Mouse (Mus musculus): Measurements from ENCODE around the gene Abca4.

DNA sequence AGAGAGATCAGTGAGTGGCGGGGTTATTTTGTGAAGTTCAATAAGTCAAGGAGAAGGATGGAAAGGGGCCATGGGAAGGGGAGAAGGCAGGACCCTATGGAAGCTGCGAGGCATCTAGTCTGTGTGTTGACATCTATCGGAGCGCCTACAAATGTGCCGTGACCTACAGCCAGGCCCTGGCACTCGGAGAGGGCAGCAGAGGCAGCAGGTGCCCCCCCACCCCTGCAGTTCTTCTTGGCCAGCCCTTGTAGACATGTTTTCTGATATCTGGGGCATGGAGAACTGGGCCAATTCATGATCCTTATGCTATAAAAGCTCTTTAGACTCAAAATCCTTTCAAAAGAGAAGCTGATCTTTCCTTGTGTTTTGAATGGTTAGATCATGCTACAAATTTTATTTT is 163.5 kb downstream of the Abca4 start:
- TF ChIP-seq TCF12 (IDR thresholded peaks at IDR 0.05; ENCODE audit: insufficient read depth, poor library complexity, severe bottlenecking), result no peak
- no peak for TF ChIP-seq POLR2A (IDR thresholded peaks at IDR 0.05; ENCODE audit: insufficient read length, low read depth)
- TF ChIP-seq POLR2AphosphoS2 (IDR thresholded peaks at IDR 0.05; ENCODE audit: insufficient read length, low read depth), result no peak
- no peak for TF ChIP-seq USF1 (IDR thresholded peaks at IDR 0.05; ENCODE audit: low read depth)
- no peak for TF ChIP-seq CEBPB (IDR thresholded peaks at IDR 0.05; ENCODE audit: insufficient read depth, poor library complexity, severe bottlenecking)
- TF ChIP-seq MYOG (IDR thresholded peaks at IDR 0.05; ENCODE audit: control insufficient read depth in 1 of 3, insufficient read depth in 1 of 3, insufficient read length in 2 of 3, low read depth in 2 of 3), result no peak

Data from myocyte (in vitro differentiated cells).